9 mouse cellular contexts compared by ENCODE assay signal in genomic region chr5:35889641-35890040, GRCm38 (mm10).
"Had no signal": no experiment of that assay in that cellular context is flagged by ENCODE, and none has a peak within 500 bp of the region (broad histone marks: within the 10 kb centered on the region; RNA-seq: fewer than 3 reads in every experiment).

No protein-coding gene starts in this region.

- DNase-seq: layer of hippocampus, postnatal 36 days; liver, embryonic 13.5 days; lung, adult 2 months; lung, postnatal 4 days; thymus, adult 2 months; thymus, postnatal 4 days had no signal

- H3K9me3 ChIP-seq: liver, embryonic 13.5 days had no signal

- H3K27ac ChIP-seq: left cerebral cortex, adult 2 months; liver, embryonic 13.5 days; stomach, postnatal 0 days had no signal

- H3K36me3 ChIP-seq: liver, embryonic 13.5 days had no signal

- H3K4me3 ChIP-seq: left cerebral cortex, adult 2 months; liver, embryonic 13.5 days had no signal

- H3K9ac ChIP-seq: liver, embryonic 13.5 days had no signal

- H3K4me2 ChIP-seq: liver, embryonic 13.5 days; midbrain, embryonic 11.5 days had no signal
